Mouse (Mus musculus): ENCODE results near the gene Maml2. TPM values are rescaled to one million over a fixed set of nuclear protein-coding genes. Genes with fewer than 3 reads are reported as not detected.

The Maml2 gene
- total RNA-seq (2023): 64.6 TPM

GRCm38 (mm10) chr9:13297668-13298512 lies at the start of gene Maml2:
Gene Maml2 (plus strand): TSS chr9:13297957.

GRCm38 (mm10) chr9:13446703-13447285 lies 149.0 kb downstream of the Maml2 start, which contains the start of gene Gm17571:
Gene Gm17571 (minus strand): TSS chr9:13446753.

GRCm38 (mm10) chr9:13748404-13748797 lies 450.6 kb downstream of the Maml2 start, which contains the start of gene Mtmr2:
Gene Mtmr2 (plus strand): TSS chr9:13748410.

Other genes starting within 250 kb of the Maml2 start
- gene Jrkl, start 52.1 kb upstream of the Maml2 start, total RNA-seq (2023): 7.9 TPM
- 56.1 TPM for gene Ccdc82, start 51.0 kb upstream of the Maml2 start, total RNA-seq (2023)
- gene Gm17571, start 148.8 kb downstream of the Maml2 start, total RNA-seq (2023): not detected